Mouse (Mus musculus): ENCODE data around the gene Gm5478. TPM values are rescaled to one million over a fixed set of nuclear protein-coding genes. Genes with fewer than 3 reads are reported as not detected.
"Not testable (repeated sequence)": the region's sequence is repeated elsewhere in the genome, so short reads cannot be mapped to it uniquely, and the experiment has no call there.

Gm5478 gene
- total RNA-seq (2014; fragmentation: Nextera tagmentation) (not detected in 2 replicates), total RNA-seq (2017) (not detected in 2 replicates)

- ATAC-seq (replicated peaks; ENCODE audit: poor library complexity, severe bottlenecking), result no peak
These were observed at the start of gene Gm5478 for GRCm38 (mm10) chr15:101647280-101647679. Gene Gm5478 (minus strand): TSS chr15:101647380.

GRCm38 (mm10) chr15:101694207-101694606 is 47.0 kb upstream of the Gm5478 start, which contains the start of gene Krt6a:
Gene Krt6a (minus strand): TSS chr15:101694307.
- no peak for ATAC-seq (replicated peaks; ENCODE audit: poor library complexity, severe bottlenecking)

- ATAC-seq (replicated peaks; ENCODE audit: poor library complexity, severe bottlenecking), result not testable (repeated sequence)
These were observed 43.3 kb upstream of the Gm5478 start for GRCm38 (mm10) chr15:101690460-101690859.

- no peak for ATAC-seq (replicated peaks; ENCODE audit: poor library complexity, severe bottlenecking)
These were observed 41.0 kb upstream of the Gm5478 start for GRCm38 (mm10) chr15:101688161-101688560.

GRCm38 (mm10) chr15:101680187-101680586 is 33.0 kb upstream of the Gm5478 start, which contains the start of gene Krt6b:
Gene Krt6b (minus strand): TSS chr15:101680287.
- ATAC-seq (replicated peaks; ENCODE audit: poor library complexity, severe bottlenecking), result no peak

GRCm38 (mm10) chr15:101675978-101676377 is 28.8 kb upstream of the Gm5478 start:
- ATAC-seq (replicated peaks; ENCODE audit: poor library complexity, severe bottlenecking), result no peak

GRCm38 (mm10) chr15:101652736-101653265 is 5.6 kb upstream of the Gm5478 start:
- ATAC-seq (replicated peaks; ENCODE audit: poor library complexity, severe bottlenecking), result no peak

- ATAC-seq (replicated peaks; ENCODE audit: poor library complexity, severe bottlenecking), result no peak
These were observed 19.3 kb downstream of the Gm5478 start, which contains the start of gene Gm5414 for GRCm38 (mm10) chr15:101627884-101628283. Gene Gm5414 (minus strand): TSS chr15:101628188.

GRCm38 (mm10) chr15:101599123-101599522 is 48.1 kb downstream of the Gm5478 start:
- no peak for ATAC-seq (replicated peaks; ENCODE audit: poor library complexity, severe bottlenecking)

Other genes starting within 250 kb of the Gm5478 start
- 0.21 and 0.67 TPM in 2 replicates for gene Krt7, start 236.3 kb downstream of the Gm5478 start, total RNA-seq (2014; fragmentation: Nextera tagmentation)
- gene Krt7, start 236.3 kb downstream of the Gm5478 start, total RNA-seq (2017), result 0.39 TPM in 1 of 2 replicates, not detected in the other
- not detected in 2 replicates for gene Krt87, start 208.6 kb downstream of the Gm5478 start, total RNA-seq (2014; fragmentation: Nextera tagmentation)
- gene Krt87, start 208.6 kb downstream of the Gm5478 start, total RNA-seq (2017), result not detected in 2 replicates
- not detected in 2 replicates for gene Krt88, start 199.6 kb downstream of the Gm5478 start, total RNA-seq (2014; fragmentation: Nextera tagmentation)
- gene Krt88, start 199.6 kb downstream of the Gm5478 start, total RNA-seq (2017), result not detected in 2 replicates
- not detected in 2 replicates for gene Krt81, start 183.6 kb downstream of the Gm5478 start, total RNA-seq (2014; fragmentation: Nextera tagmentation)
- gene Krt81, start 183.6 kb downstream of the Gm5478 start, total RNA-seq (2017), result not detected in 2 replicates
- not detected in 2 replicates for gene Krt86, start 173.9 kb downstream of the Gm5478 start, total RNA-seq (2014; fragmentation: Nextera tagmentation)
- not detected in 2 replicates for gene Krt86, start 173.9 kb downstream of the Gm5478 start, total RNA-seq (2017)
- not detected in 2 replicates for gene Krt83, start 155.9 kb downstream of the Gm5478 start, total RNA-seq (2014; fragmentation: Nextera tagmentation)
- gene Krt83, start 155.9 kb downstream of the Gm5478 start, total RNA-seq (2017), result 0.34 TPM in 1 of 2 replicates, not detected in the other
- gene Gm49425, start 130.1 kb downstream of the Gm5478 start, total RNA-seq (2014; fragmentation: Nextera tagmentation), result not detected in 2 replicates
- gene Gm49425, start 130.1 kb downstream of the Gm5478 start, total RNA-seq (2017), result not detected in 2 replicates
- gene Krt84, start 114.6 kb downstream of the Gm5478 start, total RNA-seq (2014; fragmentation: Nextera tagmentation), result not detected in 2 replicates
- not detected in 2 replicates for gene Krt84, start 114.6 kb downstream of the Gm5478 start, total RNA-seq (2017)
- not detected in 2 replicates for gene Krt82, start 96.7 kb downstream of the Gm5478 start, total RNA-seq (2014; fragmentation: Nextera tagmentation)
- not detected in 2 replicates for gene Krt82, start 96.7 kb downstream of the Gm5478 start, total RNA-seq (2017)
- not detected in 2 replicates for gene Krt90, start 84.4 kb downstream of the Gm5478 start, total RNA-seq (2014; fragmentation: Nextera tagmentation)
- gene Krt90, start 84.4 kb downstream of the Gm5478 start, total RNA-seq (2017), result not detected in 2 replicates
- not detected in 2 replicates for gene Krt75, start 73.5 kb downstream of the Gm5478 start, total RNA-seq (2014; fragmentation: Nextera tagmentation)
- gene Krt75, start 73.5 kb downstream of the Gm5478 start, total RNA-seq (2017), result not detected in 2 replicates
- gene Gm5414, start 19.2 kb downstream of the Gm5478 start, total RNA-seq (2014; fragmentation: Nextera tagmentation), result not detected in 2 replicates
- not detected in 2 replicates for gene Gm5414, start 19.2 kb downstream of the Gm5478 start, total RNA-seq (2017)
- not detected in 2 replicates for gene Krt6b, start 32.9 kb upstream of the Gm5478 start, total RNA-seq (2014; fragmentation: Nextera tagmentation)
- not detected in 2 replicates for gene Krt6b, start 32.9 kb upstream of the Gm5478 start, total RNA-seq (2017)
- gene Krt6a, start 46.9 kb upstream of the Gm5478 start, total RNA-seq (2014; fragmentation: Nextera tagmentation), result not detected in 2 replicates
- gene Krt6a, start 46.9 kb upstream of the Gm5478 start, total RNA-seq (2017), result not detected in 2 replicates
- not detected in 2 replicates for gene Krt5, start 65.5 kb upstream of the Gm5478 start, total RNA-seq (2014; fragmentation: Nextera tagmentation)
- not detected in 2 replicates for gene Krt5, start 65.5 kb upstream of the Gm5478 start, total RNA-seq (2017)
- not detected in 2 replicates for gene Krt71, start 95.7 kb upstream of the Gm5478 start, total RNA-seq (2014; fragmentation: Nextera tagmentation)
- not detected in 2 replicates for gene Krt71, start 95.7 kb upstream of the Gm5478 start, total RNA-seq (2017)
- not detected in 2 replicates for gene Krt72, start 139.1 kb upstream of the Gm5478 start, total RNA-seq (2014; fragmentation: Nextera tagmentation)
- gene Krt72, start 139.1 kb upstream of the Gm5478 start, total RNA-seq (2017), result not detected in 2 replicates
- gene Krt73, start 155.0 kb upstream of the Gm5478 start, total RNA-seq (2014; fragmentation: Nextera tagmentation), result not detected in 2 replicates
- gene Krt73, start 155.0 kb upstream of the Gm5478 start, total RNA-seq (2017), result not detected in 2 replicates
- gene Krt2, start 170.8 kb upstream of the Gm5478 start, total RNA-seq (2014; fragmentation: Nextera tagmentation), result not detected in 2 replicates
- gene Krt2, start 170.8 kb upstream of the Gm5478 start, total RNA-seq (2017), result not detected in 2 replicates
- not detected in 2 replicates for gene Krt1, start 203.4 kb upstream of the Gm5478 start, total RNA-seq (2014; fragmentation: Nextera tagmentation)
- not detected in 2 replicates for gene Krt1, start 203.4 kb upstream of the Gm5478 start, total RNA-seq (2017)
- gene Krt77, start 222.3 kb upstream of the Gm5478 start, total RNA-seq (2014; fragmentation: Nextera tagmentation), result not detected in 2 replicates
- gene Krt77, start 222.3 kb upstream of the Gm5478 start, total RNA-seq (2017), result not detected in 2 replicates
- not detected in 2 replicates for gene Krt76, start 245.5 kb upstream of the Gm5478 start, total RNA-seq (2014; fragmentation: Nextera tagmentation)
- gene Krt76, start 245.5 kb upstream of the Gm5478 start, total RNA-seq (2017), result not detected in 2 replicates